Mouse (Mus musculus) bone marrow, adult 2 months (tissue): ENCODE measurements around the gene Nudt2. TPM values are rescaled to one million over a fixed set of nuclear protein-coding genes. Genes with fewer than 3 reads are reported as not detected.

Experiments
- H3K27ac ChIP-seq: fragments of 200-500 bp; 2 replicates; pipeline ENCODE4 v1.5.1; 2012; ENCODE audit warnings: low read depth, mild to moderate bottlenecking, control low read depth, inconsistent platforms, low read length; ENCODE audit not compliant: control insufficient read depth, poor library complexity, insufficient read depth
- H3K4me1 ChIP-seq: fragments of 200-500 bp; 2 replicates; pipeline ENCODE4 v1.6.1; 2011; ENCODE audit warnings: low read length; ENCODE audit not compliant: control insufficient read depth, insufficient read depth
- H3K4me3 ChIP-seq: fragments of 200-500 bp; replicated peaks from 2 replicates; pipeline ENCODE3; 2011; ENCODE audit warnings: mild to moderate bottlenecking, low read depth, low read length, control low read depth; ENCODE audit not compliant: control insufficient read depth
- CTCF ChIP-seq: fragments of 200-500 bp; IDR thresholded peaks from 2 replicates; pipeline ENCODE4 v1.5.1; 2011; ENCODE audit warnings: low read length, control low read depth; ENCODE audit not compliant: control insufficient read depth, insufficient read depth
- POLR2A ChIP-seq: fragments of 200-500 bp; IDR thresholded peaks from 2 replicates; pipeline ENCODE4 v1.6.1; 2011; ENCODE audit warnings: low read depth, mild to moderate bottlenecking, control low read depth, low read length, borderline replicate concordance; ENCODE audit not compliant: control insufficient read depth
- WGBS: fragments of 180-500 bp; shearing (Covaris S2); methylation state at CpG from one replicate; pipeline ENCODE4 v1.1.7; 2018; 5-methylcytosine and 5-hydroxymethylcytosine counted together
- polyA plus RNA-seq: library from polyadenylated mRNA; stranded (reverse); fragments of >200 nt; gene quantifications from 2 replicates; pipeline ENCODE4 v1.2.4, GENCODE M21; 2011; ENCODE audit warnings: low replicate concordance; ENCODE audit not compliant: missing spikeins, insufficient read depth, insufficient read length

Nudt2 gene
- polyA plus RNA-seq, 1 experiment, result 3.0 TPM

- Histone ChIP-seq H3K4me1 (no peaks in the 10 kb centered on the region), H3K4me3 (no peak overlapping the region), H3K27ac (no peak overlapping the region)
- TF ChIP-seq CTCF (no peak), POLR2A (no peak)
- WGBS, result 83% methylated on average over 8 of the region's 8 CpGs
Observed at GRCm38 (mm10) chr4:41480254-41480653, 15.3 kb downstream of the Nudt2 start.

- Histone ChIP-seq H3K4me3 (no peak overlapping the region), H3K27ac (no peak overlapping the region), H3K4me1 (no peaks in the 10 kb centered on the region)
- no peak for TF ChIP-seq CTCF
- TF ChIP-seq POLR2A, result no peak
- WGBS, result 84% methylated on average over 6 of the region's 6 CpGs
Observed at GRCm38 (mm10) chr4:41481601-41482017, 16.7 kb downstream of the Nudt2 start.

GRCm38 (mm10) chr4:41492951-41493350 lies 28.0 kb downstream of the Nudt2 start:
- 81% methylated on average over 7 of the region's 7 CpGs for WGBS
- Histone ChIP-seq H3K4me1 (no peaks in the 10 kb centered on the region), H3K27ac (no peak overlapping the region), H3K4me3 (no peak overlapping the region)
- TF ChIP-seq POLR2A, result no peak
- TF ChIP-seq CTCF, result no peak

GRCm38 (mm10) chr4:41493464-41494116 lies 28.6 kb downstream of the Nudt2 start:
- 72% methylated on average over 3 of the region's 3 CpGs for WGBS
- Histone ChIP-seq H3K27ac (no peak overlapping the region), H3K4me3 (no peak overlapping the region), H3K4me1 (no peaks in the 10 kb centered on the region)
- TF ChIP-seq POLR2A, result no peak
- no peak for TF ChIP-seq CTCF

GRCm38 (mm10) chr4:41494378-41494777 lies 29.4 kb downstream of the Nudt2 start:
- Histone ChIP-seq H3K27ac (no peak overlapping the region), H3K4me1 (no peaks in the 10 kb centered on the region; the same call in 1 of the 2 replicates), H3K4me3 (no peak overlapping the region)
- WGBS, result 37% methylated on average over 3 of the region's 3 CpGs
- TF ChIP-seq CTCF (no peak), POLR2A (no peak)

GRCm38 (mm10) chr4:41495076-41495475 lies 30.1 kb downstream of the Nudt2 start:
- TF ChIP-seq CTCF, result no peak
- no peak for TF ChIP-seq POLR2A
- no peaks in the 10 kb centered on the region; the same call in 1 of the 2 replicates for H3K4me1 ChIP-seq
- 69% methylated on average over 4 of the region's 4 CpGs for WGBS
- no peak overlapping the region for H3K4me3 ChIP-seq
- no peak overlapping the region for H3K27ac ChIP-seq

- no peak overlapping the region for H3K27ac ChIP-seq
- H3K4me1 ChIP-seq, result no peaks in the 10 kb centered on the region; the same call in 1 of the 2 replicates
- TF ChIP-seq CTCF (no peak), POLR2A (no peak)
- no peak overlapping the region for H3K4me3 ChIP-seq
- whole genome bisulfite sequencing, result 76% methylated on average over 11 of the region's 11 CpGs
Observed at GRCm38 (mm10) chr4:41495850-41496249, 30.9 kb downstream of the Nudt2 start.

GRCm38 (mm10) chr4:41497046-41497445 lies 32.1 kb downstream of the Nudt2 start:
- 35% methylated on average over 5 of the region's 5 CpGs for WGBS
- no peaks in the 10 kb centered on the region; the same call in 1 of the 2 replicates for H3K4me1 ChIP-seq
- H3K27ac ChIP-seq, result no peak overlapping the region
- TF ChIP-seq CTCF, result no peak
- TF ChIP-seq POLR2A, result no peak
- H3K4me3 ChIP-seq, result no peak overlapping the region
